Mouse (Mus musculus) large intestine, adult 2 months (tissue): ENCODE measurements around the gene Prdx3. TPM values are rescaled to one million over a fixed set of nuclear protein-coding genes. Genes with fewer than 3 reads are reported as not detected.
"Not testable (repeated sequence)": the region's sequence is repeated elsewhere in the genome, so short reads cannot be mapped to it uniquely, and the experiment has no call there.

Source experiments
- DNase-seq: peaks from one replicate; pipeline ENCODE4 v3.0.0-alpha.2; 2012; ENCODE audit warnings: low read depth, low spot score
- WGBS: fragments of 180-500 bp; shearing (Covaris S2); methylation state at CpG from one replicate; pipeline ENCODE4 v1.1.7; 2018; 5-methylcytosine and 5-hydroxymethylcytosine counted together
- polyA plus RNA-seq: library from polyadenylated mRNA; depleted of rRNA; stranded (reverse); fragments of >200 nt; gene quantifications from 2 replicates; pipeline ENCODE4 v1.2.3, GENCODE M21; 2012; rRNA removed

The Prdx3 gene
- polyA plus RNA-seq, 1 experiment = 121 TPM

GRCm38 (mm10) chr19:60871366-60871765 is 3.0 kb downstream of the Prdx3 start:
- no peak for DNase-seq

GRCm38 (mm10) chr19:60870489-60870888 is 3.9 kb downstream of the Prdx3 start:
- DNase-seq = no peak
- 72% methylated on average over 1 of the region's 1 CpGs for WGBS

More at GRCm38 (mm10) chr19:60871366-60871765, 3.0 kb downstream of the Prdx3 start:
- WGBS = 86% methylated on average over 5 of the region's 5 CpGs

- 91% methylated on average over 4 of the region's 4 CpGs for WGBS
- not testable (repeated sequence) for DNase-seq
Observed at GRCm38 (mm10) chr19:60866169-60866568, 8.2 kb downstream of the Prdx3 start.

- DNase-seq = peak; percentile 60
- 4% methylated on average over 30 of the region's 30 CpGs for WGBS
Observed at GRCm38 (mm10) chr19:60860868-60861700, 13.3 kb downstream of the Prdx3 start, which contains the start of gene Sfxn4. Sfxn4 (minus strand) TSS chr19:60861479.

GRCm38 (mm10) chr19:60845731-60846130 is 28.6 kb downstream of the Prdx3 start:
- DNase-seq = no peak

GRCm38 (mm10) chr19:60843324-60843723 is 31.0 kb downstream of the Prdx3 start:
- no peak for DNase-seq

GRCm38 (mm10) chr19:60837747-60838146 is 36.6 kb downstream of the Prdx3 start:
- 43% methylated on average over 1 of the region's 1 CpGs for WGBS
- peak; percentile 35 for DNase-seq

- DNase-seq = no peak
- 86% methylated on average over 6 of the region's 6 CpGs for WGBS
Observed at GRCm38 (mm10) chr19:60818677-60819076, 55.7 kb downstream of the Prdx3 start.

Other genes with a start within 250 kb of the Prdx3 start
- 0.35 and 0.40 TPM in 2 replicates for gene Nanos1, start 118.6 kb downstream of the Prdx3 start, polyA plus RNA-seq
- 17.2 and 28.0 TPM in 2 replicates for gene Eif3a, start 83.9 kb downstream of the Prdx3 start, polyA plus RNA-seq
- 7.0 and 8.5 TPM in 2 replicates for gene Fam45a, start 63.0 kb downstream of the Prdx3 start, polyA plus RNA-seq
- 0.24 and 0.33 TPM in 2 replicates for gene Sfxn4, start 13.1 kb downstream of the Prdx3 start, polyA plus RNA-seq
- 1.6 and 1.9 TPM in 2 replicates for gene Grk5, start 15.2 kb upstream of the Prdx3 start, polyA plus RNA-seq